Mouse (Mus musculus) brain, embryonic 14.5 days (tissue): ENCODE measurements around the gene Tmem255b.

Source experiments
- CTCF ChIP-seq: fragments of 200-500 bp; IDR thresholded peaks from 2 replicates; pipeline ENCODE4 v1.5.1; 2012; ENCODE audit warnings: inconsistent platforms, mild to moderate bottlenecking, moderate library complexity, borderline replicate concordance; ENCODE audit not compliant: insufficient read depth, insufficient read length; ENCODE audit errors: extremely low read depth
- POLR2A ChIP-seq: fragments of 200-500 bp; IDR thresholded peaks from 2 replicates; pipeline ENCODE4 v1.6.1; 2012; ENCODE audit warnings: mild to moderate bottlenecking, inconsistent platforms, borderline replicate concordance; ENCODE audit not compliant: poor library complexity, insufficient read depth, insufficient read length, severe bottlenecking; ENCODE audit errors: extremely low read depth

DNA sequence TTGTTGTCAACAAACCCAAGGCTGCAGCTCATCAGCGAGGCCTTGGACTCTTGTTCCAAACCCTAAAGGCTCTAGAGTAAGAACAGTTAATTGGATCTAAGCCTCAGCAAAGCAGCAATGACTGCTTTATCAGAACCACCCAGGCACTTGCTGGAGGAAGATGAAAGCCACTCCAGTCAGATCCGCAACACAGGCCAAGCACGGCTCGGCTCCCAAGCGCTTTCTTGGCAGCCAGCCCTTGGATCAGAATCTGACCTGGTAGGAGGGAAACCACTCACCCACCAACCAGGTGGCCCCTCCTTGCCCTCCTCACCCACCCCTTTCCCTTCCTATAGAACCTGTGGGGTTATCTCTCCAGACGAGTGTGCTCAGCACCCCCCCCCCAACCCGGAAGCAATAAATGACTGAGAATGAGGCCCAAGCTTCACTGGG is 81.0 kb downstream of the Tmem255b start:
- TF ChIP-seq POLR2A (no peak), CTCF (no peak)
